Mouse (Mus musculus) ovary, postnatal 14 days (tissue): Measurements from ENCODE around the gene Traf4.

Source experiments
- DNase-seq: peaks from one replicate; pipeline ENCODE4 v3.0.0; 2022; ENCODE audit warnings: low spot score

Traf4 gene

GRCm38 (mm10) chr11:78182961-78183844, 17.8 kb upstream of the Traf4 start, which contains the start of gene Rpl23a:
Gene Rpl23a, minus strand, starts transcription at chr11:78183584.
- DNase-seq, result peak; percentile 70

- DNase-seq, result no peak
Measured at GRCm38 (mm10) chr11:78182450-78182849, 17.1 kb upstream of the Traf4 start.

GRCm38 (mm10) chr11:78181830-78182357, 16.5 kb upstream of the Traf4 start:
- no peak for DNase-seq

- no peak for DNase-seq
Measured at GRCm38 (mm10) chr11:78180081-78180761, 14.8 kb upstream of the Traf4 start.

GRCm38 (mm10) chr11:78179438-78179999, 14.1 kb upstream of the Traf4 start:
- no peak for DNase-seq

GRCm38 (mm10) chr11:78178859-78179437, 13.6 kb upstream of the Traf4 start:
- peak; percentile 66 for DNase-seq

GRCm38 (mm10) chr11:78177903-78178858, 12.8 kb upstream of the Traf4 start:
- DNase-seq, result peak; percentile 98

GRCm38 (mm10) chr11:78177437-78177836, 12.0 kb upstream of the Traf4 start:
- DNase-seq, result no peak

- no peak for DNase-seq
Measured at GRCm38 (mm10) chr11:78176905-78177331, 11.5 kb upstream of the Traf4 start.

GRCm38 (mm10) chr11:78176402-78176862, 11.0 kb upstream of the Traf4 start, which contains the start of the genes Nek8 and Tlcd1:
Gene Nek8, minus strand, starts transcription at chr11:78176675.
Gene Tlcd1, plus strand, starts transcription at chr11:78176711.
- peak; percentile 80 for DNase-seq

- DNase-seq, result no peak
Measured at GRCm38 (mm10) chr11:78175771-78176401, 10.5 kb upstream of the Traf4 start.

- DNase-seq, result no peak
Measured at GRCm38 (mm10) chr11:78174506-78174905, 9.1 kb upstream of the Traf4 start.

GRCm38 (mm10) chr11:78172748-78173383, 7.5 kb upstream of the Traf4 start:
- no peak for DNase-seq

- DNase-seq, result no peak
Measured at GRCm38 (mm10) chr11:78172034-78172747, 6.8 kb upstream of the Traf4 start.

- DNase-seq, result no peak
Measured at GRCm38 (mm10) chr11:78171328-78171727, 5.9 kb upstream of the Traf4 start.

- DNase-seq, result no peak
Measured at GRCm38 (mm10) chr11:78170306-78170705, 4.9 kb upstream of the Traf4 start.

- DNase-seq, result no peak
Measured at GRCm38 (mm10) chr11:78168541-78169468, 3.4 kb upstream of the Traf4 start.
